Mouse (Mus musculus) myocyte (in vitro differentiated cells): Measurements from ENCODE around the gene Gna11. TPM values are rescaled to one million over a fixed set of nuclear protein-coding genes. Genes with fewer than 3 reads are reported as not detected.

Source experiments
- H3K27me3 ChIP-seq: one replicate; pipeline ENCODE4 v1.6.1; 2011; ENCODE audit not compliant: control insufficient read depth, insufficient read depth, insufficient read length
- H3K36me3 ChIP-seq: one replicate; pipeline ENCODE4 v1.6.1; 2011; ENCODE audit not compliant: control insufficient read depth, insufficient read depth
- H3K4me2 ChIP-seq: one replicate; pipeline ENCODE4 v1.6.1; 2011; ENCODE audit warnings: low read depth, control low read depth
- H3K4me3 ChIP-seq: one replicate; pipeline ENCODE4 v1.5.1; 2011; ENCODE audit warnings: mild to moderate bottlenecking, control low read depth, moderate library complexity
- H3K79me2 ChIP-seq: one replicate; pipeline ENCODE4 v1.6.1; 2011; ENCODE audit not compliant: control insufficient read depth, insufficient read depth
- H3ac ChIP-seq: one replicate; pipeline ENCODE4 v1.6.1; 2011; ENCODE audit not compliant: control insufficient read depth, insufficient read length
- CEBPB ChIP-seq: IDR thresholded peaks from 2 replicates; pipeline ENCODE4 v1.6.1; 2011; ENCODE audit warnings: mild to moderate bottlenecking, moderate library complexity; ENCODE audit not compliant: poor library complexity, insufficient read depth, severe bottlenecking
- E2F4 ChIP-seq: IDR thresholded peaks from one replicate; pipeline ENCODE4 v1.6.1; 2011; ENCODE audit warnings: mild to moderate bottlenecking, control low read depth, moderate library complexity; ENCODE audit not compliant: insufficient read depth
- MAX ChIP-seq: IDR thresholded peaks from one replicate; pipeline ENCODE4 v1.6.1; 2011; ENCODE audit warnings: low read depth, mild to moderate bottlenecking, control low read depth
- MYOD1 ChIP-seq, 3 experiments: IDR thresholded peaks; one replicate each; pipeline ENCODE4 v1.6.1; 2011; ENCODE audit warnings: control low read depth in 2 of 3, low read depth in 2 of 3, mild to moderate bottlenecking in 2 of 3, moderate library complexity in 1 of 3; ENCODE audit not compliant: insufficient read length in 2 of 3, control insufficient read depth in 1 of 3
- MYOG ChIP-seq, 3 experiments: IDR thresholded peaks; one replicate each; pipeline ENCODE4 v1.6.1; 2011; ENCODE audit warnings: control low read depth in 2 of 3, low read depth in 2 of 3, mild to moderate bottlenecking in 2 of 3; ENCODE audit not compliant: insufficient read length in 2 of 3, control insufficient read depth in 1 of 3, insufficient read depth in 1 of 3
- POLR2A ChIP-seq: IDR thresholded peaks from one replicate; pipeline ENCODE4 v1.6.1; 2011; ENCODE audit warnings: low read depth, mild to moderate bottlenecking, control low read depth, moderate library complexity; ENCODE audit not compliant: insufficient read length
- POLR2AphosphoS2 ChIP-seq: IDR thresholded peaks from one replicate; pipeline ENCODE4 v1.6.1; 2011; ENCODE audit warnings: low read depth, control low read depth; ENCODE audit not compliant: insufficient read length
- REST ChIP-seq: IDR thresholded peaks from one replicate; pipeline ENCODE4 v1.6.1; 2011; ENCODE audit warnings: mild to moderate bottlenecking, control low read depth, moderate library complexity; ENCODE audit not compliant: insufficient read depth, insufficient read length
- SRF ChIP-seq: IDR thresholded peaks from one replicate; pipeline ENCODE4 v1.6.1; 2011; ENCODE audit warnings: low read depth; ENCODE audit not compliant: control insufficient read depth, insufficient read length
- TCF12 ChIP-seq: IDR thresholded peaks from one replicate; pipeline ENCODE4 v1.6.1; 2011; ENCODE audit warnings: mild to moderate bottlenecking, control low read depth; ENCODE audit not compliant: poor library complexity, insufficient read depth, severe bottlenecking
- TCF3 ChIP-seq: IDR thresholded peaks from one replicate; pipeline ENCODE4 v1.6.1; 2011; ENCODE audit warnings: low read depth, control low read depth; ENCODE audit not compliant: insufficient read length
- USF1 ChIP-seq: IDR thresholded peaks from one replicate; pipeline ENCODE4 v1.6.1; 2011; ENCODE audit warnings: low read depth, mild to moderate bottlenecking, control low read depth, moderate library complexity
- polyA plus RNA-seq: library from polyadenylated mRNA; unstranded; fragments of >200 nt; fragmentation: generic; extraction: Trizol; gene quantifications from one replicate; pipeline ENCODE4 v1.2.1, GENCODE M21; 2012; ENCODE audit warnings: missing spikeins

The Gna11 gene
- 58.2 TPM for polyA plus RNA-seq

DNA sequence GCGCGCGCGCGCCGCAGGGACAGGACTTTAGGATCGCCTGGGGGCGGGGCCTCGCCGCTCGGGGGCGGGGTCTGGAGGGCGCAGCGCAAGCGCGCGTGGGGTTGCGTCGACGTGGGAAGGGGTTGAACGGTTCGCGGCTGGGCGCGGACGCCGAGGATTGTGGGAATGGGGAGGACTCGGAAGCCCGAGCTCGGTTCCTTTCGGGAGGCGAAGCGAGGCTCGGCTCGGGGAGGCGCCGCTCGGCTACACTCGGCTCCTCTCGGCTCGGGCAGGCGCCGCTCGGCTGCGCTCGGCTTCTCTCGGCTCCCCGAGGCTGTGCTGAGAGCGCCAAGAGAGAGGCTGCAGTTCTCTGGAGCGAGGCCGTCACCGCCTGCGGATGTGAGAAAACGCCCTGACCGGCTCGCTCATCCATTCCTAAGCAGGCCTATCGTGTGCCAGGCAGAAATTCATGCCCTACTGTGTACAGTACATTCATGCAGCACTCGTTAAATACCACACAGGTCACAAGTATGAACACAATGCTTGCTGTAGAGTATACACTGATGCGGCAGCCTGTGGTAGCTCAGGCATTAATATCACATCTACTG, at the start of gene Gna11:
Gna11 (minus strand) TSS at position 30 of the 587 bp plus-strand sequence.
- Histone ChIP-seq H3K27me3 (no peaks in the 10 kb centered on the region), H3K36me3 (no peaks in the 10 kb centered on the region), H3K4me2 (peak within 1 kb of the TSS; percentile 98), H3ac (peak within 1 kb of the TSS; percentile 82), H3K4me3 (peak within 1 kb of the TSS; percentile 44), H3K79me2 (peaks cover 45% of the 10 kb centered on the region)
- TF ChIP-seq CEBPB (no peak), MYOD1 (IDR thresholded peaks at IDR 0.05; ENCODE audit: control insufficient read depth in 1 of 3, insufficient read length in 2 of 3, low read depth in 2 of 3) (no peak), E2F4 (peak; percentile 7), TCF3 (no peak), MYOG (IDR thresholded peaks at IDR 0.05; ENCODE audit: control insufficient read depth in 1 of 3, insufficient read depth in 1 of 3, insufficient read length in 2 of 3, low read depth in 2 of 3) (no peak), POLR2AphosphoS2 (no peak), POLR2A (peak; percentile 61)

DNA sequence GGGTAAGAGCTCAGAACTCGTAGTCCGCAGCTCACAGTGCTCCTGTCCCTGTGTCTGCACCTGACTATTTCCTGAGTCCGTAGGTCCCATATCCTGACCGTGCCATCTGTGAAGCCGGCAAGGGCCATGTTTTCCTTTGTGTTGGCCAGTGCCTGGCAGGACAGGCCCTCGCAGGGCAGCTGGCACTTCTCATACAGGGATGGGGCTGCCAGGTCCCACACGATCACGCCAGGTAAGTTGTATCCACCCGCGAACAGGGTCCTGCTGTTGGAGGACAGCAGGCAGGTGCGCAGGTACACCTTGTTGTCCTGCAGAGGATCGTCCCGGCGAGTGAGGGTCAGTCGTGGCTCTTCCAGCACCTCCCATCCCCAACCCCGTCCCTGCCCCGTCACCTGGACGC, 48.9 kb upstream of the Gna11 start:
- Histone ChIP-seq H3K27me3 (no peaks in the 10 kb centered on the region), H3K79me2 (no peaks in the 10 kb centered on the region), H3K4me3 (no peak overlapping the region), H3K36me3 (no peaks in the 10 kb centered on the region), H3K4me2 (no peak overlapping the region), H3ac (no peak overlapping the region)
- no peak for TF ChIP-seq SRF
- TF ChIP-seq E2F4: no peak
- TF ChIP-seq MAX: no peak
- TF ChIP-seq REST: no peak
- TF ChIP-seq CEBPB: no peak
- TF ChIP-seq TCF3: no peak
- no peak for TF ChIP-seq MYOD1 (IDR thresholded peaks at IDR 0.05; ENCODE audit: control insufficient read depth in 1 of 3, insufficient read length in 2 of 3, low read depth in 2 of 3)
- TF ChIP-seq POLR2A: no peak
- TF ChIP-seq USF1: no peak
- TF ChIP-seq POLR2AphosphoS2: no peak
- no peak for TF ChIP-seq MYOG (IDR thresholded peaks at IDR 0.05; ENCODE audit: control insufficient read depth in 1 of 3, insufficient read depth in 1 of 3, insufficient read length in 2 of 3, low read depth in 2 of 3)
- TF ChIP-seq TCF12: no peak

DNA sequence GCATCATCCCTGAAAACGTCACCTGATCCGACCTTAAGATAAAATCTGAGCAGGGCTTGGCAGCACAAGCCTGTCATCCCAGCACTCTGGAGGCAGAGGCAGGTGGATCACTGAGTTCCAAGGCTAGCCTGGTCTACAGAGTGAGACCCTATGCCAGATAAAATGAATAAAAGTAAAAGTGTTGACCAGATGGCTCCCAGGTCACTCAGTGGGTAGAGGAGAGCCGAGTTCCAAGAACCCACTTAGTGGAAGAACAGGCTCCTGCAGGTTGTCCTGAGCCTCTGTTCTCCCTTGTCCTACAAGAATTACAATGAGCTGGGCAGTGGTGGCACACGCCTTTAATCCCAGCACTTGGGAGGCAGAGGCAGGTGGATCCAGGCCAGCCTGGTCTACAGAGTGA, 48.2 kb upstream of the Gna11 start:
- Histone ChIP-seq H3K4me3 (no peak overlapping the region), H3ac (no peak overlapping the region), H3K36me3 (no peaks in the 10 kb centered on the region), H3K79me2 (no peaks in the 10 kb centered on the region), H3K27me3 (no peaks in the 10 kb centered on the region), H3K4me2 (no peak overlapping the region)
- no peak for TF ChIP-seq POLR2A
- no peak for TF ChIP-seq TCF3
- TF ChIP-seq CEBPB: no peak
- TF ChIP-seq USF1: no peak
- TF ChIP-seq REST: no peak
- TF ChIP-seq POLR2AphosphoS2: no peak
- no peak for TF ChIP-seq SRF
- TF ChIP-seq MYOD1 (IDR thresholded peaks at IDR 0.05; ENCODE audit: control insufficient read depth in 1 of 3, insufficient read length in 2 of 3, low read depth in 2 of 3): no peak

DNA sequence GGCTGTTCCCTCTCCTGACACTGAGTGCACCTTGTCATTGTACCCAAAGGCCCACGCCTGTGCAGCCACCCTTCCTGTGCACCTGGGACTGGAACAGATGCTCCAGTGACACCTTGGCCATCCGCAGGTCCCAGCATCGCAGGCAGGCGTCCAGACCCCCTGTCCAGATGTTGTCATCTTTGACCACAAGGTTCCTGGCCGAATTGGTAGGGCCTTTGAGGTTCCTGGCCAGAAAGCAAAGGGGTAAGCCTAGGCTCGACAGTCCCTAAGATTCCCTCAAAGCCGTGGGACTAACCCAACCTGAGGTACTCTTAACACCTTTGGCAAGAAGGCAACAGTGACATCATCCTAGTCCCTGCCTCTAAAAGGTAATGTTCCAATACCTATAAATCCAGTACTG, 47.6 kb upstream of the Gna11 start:
- H3K36me3 ChIP-seq: no peaks in the 10 kb centered on the region
- H3K4me2 ChIP-seq: no peak overlapping the region
- TF ChIP-seq USF1 (no peak), E2F4 (no peak), MAX (no peak), TCF3 (no peak), TCF12 (no peak), MYOD1 (IDR thresholded peaks at IDR 0.05; ENCODE audit: control insufficient read depth in 1 of 3, insufficient read length in 2 of 3, low read depth in 2 of 3) (no peak)
- H3K4me3 ChIP-seq: no peak overlapping the region
- H3K79me2 ChIP-seq: no peaks in the 10 kb centered on the region
- no peak overlapping the region for H3ac ChIP-seq
- H3K27me3 ChIP-seq: no peaks in the 10 kb centered on the region

DNA sequence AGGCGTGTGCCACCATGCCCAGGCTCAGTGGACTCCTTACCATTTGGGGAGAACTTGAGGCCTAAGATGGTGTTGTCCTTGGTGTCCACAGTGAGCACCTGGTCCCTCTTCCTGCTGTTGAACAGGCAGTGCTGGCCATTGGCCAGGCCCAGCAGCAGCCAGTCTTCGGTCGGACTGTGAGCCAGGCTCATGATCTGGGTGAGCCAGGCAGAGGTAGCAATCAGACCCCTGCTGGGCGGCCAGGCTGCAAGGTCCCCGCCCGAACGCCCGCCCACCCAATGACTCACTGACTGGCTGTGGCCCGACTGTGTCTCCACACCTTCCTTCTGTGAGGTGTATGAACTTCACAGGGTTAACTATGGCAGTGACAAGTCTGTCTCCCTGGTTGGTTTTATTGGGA, 46.9 kb upstream of the Gna11 start:
- no peaks in the 10 kb centered on the region for H3K27me3 ChIP-seq

More for the DNA sequence above, 46.9 kb upstream of the Gna11 start:
- Histone ChIP-seq H3ac (no peak overlapping the region), H3K4me3 (no peak overlapping the region), H3K79me2 (no peaks in the 10 kb centered on the region), H3K36me3 (no peaks in the 10 kb centered on the region), H3K4me2 (no peak overlapping the region)
- no peak for TF ChIP-seq REST
- no peak for TF ChIP-seq TCF3
- TF ChIP-seq CEBPB: no peak
- TF ChIP-seq MYOG (IDR thresholded peaks at IDR 0.05; ENCODE audit: control insufficient read depth in 1 of 3, insufficient read depth in 1 of 3, insufficient read length in 2 of 3, low read depth in 2 of 3): no peak
- TF ChIP-seq USF1: no peak
- TF ChIP-seq POLR2AphosphoS2: no peak
- TF ChIP-seq MYOD1 (IDR thresholded peaks at IDR 0.05; ENCODE audit: control insufficient read depth in 1 of 3, insufficient read length in 2 of 3, low read depth in 2 of 3): no peak
- TF ChIP-seq MAX: no peak
- no peak for TF ChIP-seq TCF12
- TF ChIP-seq E2F4: no peak
- TF ChIP-seq SRF: no peak
- TF ChIP-seq POLR2A: no peak
